Mouse (Mus musculus) naive thymus-derived CD4-positive, alpha-beta T cell, adult 2 months (primary cell): Measurements from ENCODE around the gene Fubp1.

Experiments used
- DNase-seq: peaks from one replicate; pipeline ENCODE4 v3.0.0-alpha.2; 2011; ENCODE audit warnings: low read depth

Gene Fubp1

DNA sequence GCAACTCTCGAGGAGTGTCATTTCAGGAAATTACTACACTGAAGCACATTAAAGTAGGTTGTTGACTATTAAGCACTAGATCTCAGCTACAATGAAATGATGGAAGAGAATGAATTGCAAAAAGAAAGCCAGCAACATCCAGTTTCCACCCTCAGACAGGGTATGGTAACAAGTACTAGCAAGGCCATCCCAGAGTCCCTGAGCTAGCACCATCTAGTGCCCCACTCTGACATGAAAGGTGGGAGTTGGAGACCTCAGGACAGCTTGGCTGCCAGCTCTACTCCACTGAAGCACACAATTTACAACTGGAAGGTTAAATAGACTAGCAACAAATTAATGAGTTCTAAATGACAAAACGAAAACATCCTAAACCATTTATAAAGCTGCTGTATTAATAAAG lies 67.7 kb downstream of the Fubp1 start:
- DNase-seq: no peak

DNA sequence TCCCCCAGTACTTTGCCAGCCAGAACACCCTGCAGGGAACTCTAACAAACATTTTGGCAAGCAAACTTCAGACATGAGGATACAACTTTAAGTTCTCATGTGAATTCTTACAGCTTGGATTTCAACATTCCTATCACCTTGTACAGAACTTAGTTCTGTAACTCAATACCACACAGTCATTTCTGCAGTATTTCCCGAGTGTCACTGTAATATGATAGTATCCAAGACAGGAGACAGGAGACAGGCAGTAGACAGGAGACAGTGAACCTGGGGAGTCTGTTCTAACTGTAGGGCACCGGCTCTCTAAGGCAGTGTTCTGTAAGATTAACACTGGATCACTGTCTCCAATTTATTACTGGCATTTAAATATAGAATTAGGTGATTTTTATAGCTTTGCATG lies 68.2 kb downstream of the Fubp1 start:
- DNase-seq: no peak

DNA sequence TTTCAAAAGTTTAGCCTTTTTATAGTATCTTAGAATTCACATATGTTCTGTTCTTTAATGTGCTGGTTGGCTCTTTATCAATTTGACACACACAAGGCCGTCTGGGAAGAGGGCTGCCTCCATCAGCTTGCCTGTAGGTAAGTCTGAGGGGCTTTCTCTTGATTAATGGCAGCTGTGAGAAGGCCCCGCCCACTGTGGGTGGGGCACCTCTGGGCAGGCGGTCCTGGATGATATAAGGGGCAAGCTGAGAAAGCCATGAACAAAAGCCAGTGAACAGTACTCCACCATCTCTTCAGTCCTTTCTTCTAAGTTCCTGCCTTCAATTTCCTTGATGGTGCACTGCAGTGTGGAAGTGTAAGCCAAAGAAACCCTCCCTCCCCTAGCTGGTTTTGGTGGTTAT lies 71.9 kb downstream of the Fubp1 start:
- DNase-seq: no peak

DNA sequence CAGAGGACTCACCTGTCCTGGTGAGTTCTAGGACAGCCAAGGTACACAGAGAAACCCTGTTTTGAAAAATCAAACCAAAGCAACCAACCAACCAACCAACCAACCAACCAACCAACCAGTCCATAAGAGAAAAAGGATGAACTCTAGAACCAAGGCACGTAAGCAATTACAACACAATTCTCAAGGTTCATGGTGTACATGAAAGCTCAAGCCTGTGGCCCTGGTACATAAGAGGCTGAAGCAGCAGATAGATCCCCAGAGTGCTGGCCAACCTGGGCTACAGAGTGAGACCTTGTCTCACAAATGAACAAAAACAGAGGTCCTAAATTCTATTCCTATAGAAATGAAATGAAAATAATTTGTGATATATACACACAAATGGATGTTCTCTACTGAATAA lies 74.1 kb downstream of the Fubp1 start:
- no peak for DNase-seq

DNA sequence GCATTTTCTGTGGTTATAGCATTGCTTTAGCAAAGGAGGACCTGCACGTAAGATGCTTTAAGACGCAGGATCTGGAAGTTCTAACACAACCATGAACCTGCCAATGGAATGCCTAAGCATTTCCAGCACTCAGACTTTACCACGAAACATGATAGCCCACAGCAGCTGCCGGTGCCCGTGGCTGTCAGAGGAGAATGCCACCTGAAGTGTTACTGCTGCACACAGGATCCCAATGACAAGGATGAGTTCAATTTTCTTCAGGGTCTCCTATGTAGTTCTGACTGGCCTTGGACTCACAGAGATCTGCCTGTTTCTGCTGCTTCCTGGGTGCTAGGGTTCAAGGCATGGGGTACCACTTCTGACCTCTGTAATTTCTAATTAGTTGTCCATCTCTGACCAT lies 74.5 kb downstream of the Fubp1 start:
- DNase-seq: no peak
